Mouse (Mus musculus): Measurements from ENCODE around the gene Gm9821. TPM values are rescaled to one million over a fixed set of nuclear protein-coding genes. Genes with fewer than 3 reads are reported as not detected.
A peak's percentile ranks its signal among the peaks of the same experiment; 100 is the strongest.

Gm9821 gene
- polyA plus RNA-seq, 1 experiment = not detected

DNA sequence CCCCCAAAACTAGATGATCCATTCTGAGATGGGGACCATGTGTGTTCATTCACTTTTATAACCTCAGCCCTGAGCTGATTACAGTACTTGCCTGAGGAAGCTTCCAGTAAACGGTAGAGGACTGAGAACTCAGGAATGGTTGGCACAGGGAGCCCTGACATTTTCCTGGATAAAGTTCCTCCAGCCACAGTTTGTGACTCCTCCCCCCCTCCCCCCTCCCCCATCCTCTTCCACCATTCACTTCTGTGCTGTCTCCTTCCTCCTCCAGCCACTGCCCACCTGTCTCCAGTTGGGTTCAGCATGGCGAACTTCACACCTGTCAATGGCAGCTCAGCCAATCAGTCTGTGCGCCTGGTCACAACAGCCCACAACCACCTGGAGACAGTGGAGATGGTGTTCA, 18.6 kb upstream of the Gm9821 start, which contains the start of gene Chrm4:
TSS of gene Chrm4 (plus strand) at position 301 of the 400 bp plus-strand sequence.
- no peak for DNase-seq (ENCODE audit: low spot score)

DNA sequence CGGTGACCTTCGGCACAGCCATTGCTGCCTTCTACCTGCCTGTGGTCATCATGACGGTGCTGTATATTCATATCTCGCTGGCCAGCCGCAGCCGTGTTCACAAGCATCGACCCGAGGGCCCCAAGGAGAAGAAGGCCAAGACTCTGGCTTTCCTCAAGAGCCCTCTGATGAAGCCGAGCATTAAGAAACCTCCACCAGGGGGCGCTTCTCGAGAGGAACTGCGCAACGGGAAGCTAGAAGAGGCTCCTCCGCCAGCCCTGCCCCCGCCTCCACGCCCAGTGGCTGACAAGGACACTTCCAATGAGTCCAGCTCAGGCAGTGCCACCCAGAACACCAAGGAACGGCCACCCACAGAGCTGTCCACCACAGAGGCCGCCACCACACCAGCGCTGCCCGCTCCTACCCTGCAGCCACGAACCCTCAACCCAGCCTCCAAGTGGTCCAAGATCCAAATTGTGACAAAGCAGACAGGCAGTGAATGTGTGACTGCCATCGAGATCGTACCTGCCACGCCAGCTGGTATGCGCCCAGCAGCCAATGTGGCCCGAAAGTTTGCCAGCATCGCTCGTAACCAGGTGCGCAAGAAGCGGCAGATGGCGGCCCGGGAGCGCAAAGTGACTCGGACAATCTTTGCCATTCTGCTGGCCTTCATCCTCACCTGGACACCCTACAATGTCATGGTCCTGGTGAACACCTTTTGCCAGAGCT, 17.5 kb upstream of the Gm9821 start:
- DNase-seq (ENCODE audit: low spot score) = no peak

DNA sequence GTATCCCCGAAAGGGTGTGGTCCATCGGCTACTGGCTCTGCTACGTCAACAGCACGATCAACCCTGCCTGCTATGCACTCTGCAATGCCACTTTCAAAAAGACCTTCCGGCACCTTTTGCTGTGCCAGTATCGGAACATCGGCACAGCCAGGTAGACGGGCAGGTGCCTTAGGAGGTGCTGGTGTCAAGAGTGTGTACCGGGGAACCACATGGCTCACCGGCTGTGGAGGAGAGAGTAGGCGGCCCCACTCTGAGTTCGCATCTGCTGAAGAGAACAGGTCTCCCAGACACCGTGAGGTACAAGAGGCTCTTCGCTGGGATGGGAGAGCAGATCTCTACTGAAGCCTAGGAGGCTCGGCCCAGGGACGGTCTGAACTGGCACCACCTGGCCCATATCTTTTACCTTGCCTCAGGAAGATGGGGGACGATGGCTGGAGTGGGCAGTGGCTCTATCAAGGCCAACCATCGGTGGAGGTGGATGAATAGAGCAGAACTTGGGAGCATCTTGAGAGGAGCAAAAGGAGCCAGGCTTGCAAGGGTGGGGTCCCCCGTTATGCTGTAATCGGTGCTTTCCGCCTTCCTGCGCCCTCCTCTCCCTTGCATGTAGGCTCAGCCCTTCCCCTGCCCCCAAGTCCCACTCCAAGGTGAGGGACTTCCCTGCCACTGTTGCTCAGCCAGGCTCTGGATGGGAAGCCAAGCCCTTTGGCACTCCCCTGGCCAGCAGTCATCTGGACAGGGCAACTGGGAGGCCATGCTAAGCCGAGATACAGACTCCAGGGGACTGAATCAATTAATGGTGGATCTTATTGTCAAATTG, 16.8 kb upstream of the Gm9821 start:
- no peak for DNase-seq (ENCODE audit: low spot score)

DNA sequence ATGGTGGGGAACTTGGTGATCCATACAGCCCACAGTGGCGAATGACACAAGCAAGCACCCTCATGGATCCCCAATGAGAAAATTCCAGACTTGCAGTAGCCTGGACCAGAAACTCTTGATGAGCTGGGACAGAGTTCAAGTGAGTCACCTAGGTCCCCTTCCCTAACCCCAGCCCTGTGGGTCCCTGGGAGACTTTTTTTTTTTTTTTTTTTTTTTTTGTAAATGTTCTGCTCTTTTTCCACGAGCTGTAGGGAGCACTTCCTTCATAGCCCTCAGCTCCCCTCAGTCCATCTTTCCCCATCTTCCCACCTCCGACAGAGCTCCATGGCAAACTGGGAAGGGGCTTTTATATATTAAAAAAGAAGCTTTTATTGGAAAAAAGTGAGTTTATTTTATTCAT, 16.0 kb upstream of the Gm9821 start:
- no peak for DNase-seq (ENCODE audit: low spot score)

DNA sequence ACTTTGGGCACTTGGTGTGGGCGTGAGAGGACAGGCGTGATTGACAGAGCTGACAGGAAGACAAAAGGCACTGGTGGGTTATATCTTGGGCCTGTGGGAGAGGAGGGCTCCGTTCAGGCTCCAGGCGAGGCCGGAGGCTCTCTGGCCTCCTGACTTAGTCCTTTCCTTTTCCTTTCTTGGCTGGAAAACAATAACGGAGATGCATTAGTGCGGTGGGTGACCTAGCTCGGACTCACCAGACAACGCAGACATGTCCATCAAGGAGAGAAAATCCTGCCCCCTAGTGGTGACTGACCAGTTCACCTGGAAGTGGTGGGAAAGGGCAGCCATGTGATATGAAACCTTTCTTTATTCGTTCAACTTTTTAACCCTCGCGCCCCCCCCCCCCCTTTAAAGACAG, 15.6 kb upstream of the Gm9821 start:
- no peak for DNase-seq (ENCODE audit: low spot score)

DNA sequence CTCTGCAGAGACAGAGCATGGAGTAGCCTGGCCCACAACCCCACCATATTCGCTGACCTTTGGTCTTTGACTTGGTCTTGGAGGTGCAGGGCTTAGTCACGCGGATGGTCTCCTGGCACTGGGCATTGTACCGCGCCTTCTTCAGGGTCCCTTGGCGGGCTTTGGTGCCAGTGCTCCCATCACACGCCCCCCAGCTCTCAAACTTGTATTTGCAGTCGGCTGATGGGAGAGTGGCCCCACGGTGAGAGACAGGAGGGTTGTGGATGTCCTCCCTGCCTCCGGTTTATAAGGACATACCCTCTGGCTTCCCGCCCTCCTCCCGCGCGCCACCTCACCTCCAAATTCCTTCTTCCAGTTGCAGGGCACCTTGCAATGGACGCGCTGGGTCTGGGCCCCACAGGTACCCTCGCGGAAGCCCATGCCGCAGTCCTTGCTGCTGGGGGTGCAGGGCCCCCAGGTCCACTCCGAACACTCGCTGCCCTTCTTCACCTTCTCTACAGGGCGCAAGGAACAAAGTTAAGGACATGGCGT, 14.7 kb upstream of the Gm9821 start:
- no peak for DNase-seq (ENCODE audit: low spot score)

DNA sequence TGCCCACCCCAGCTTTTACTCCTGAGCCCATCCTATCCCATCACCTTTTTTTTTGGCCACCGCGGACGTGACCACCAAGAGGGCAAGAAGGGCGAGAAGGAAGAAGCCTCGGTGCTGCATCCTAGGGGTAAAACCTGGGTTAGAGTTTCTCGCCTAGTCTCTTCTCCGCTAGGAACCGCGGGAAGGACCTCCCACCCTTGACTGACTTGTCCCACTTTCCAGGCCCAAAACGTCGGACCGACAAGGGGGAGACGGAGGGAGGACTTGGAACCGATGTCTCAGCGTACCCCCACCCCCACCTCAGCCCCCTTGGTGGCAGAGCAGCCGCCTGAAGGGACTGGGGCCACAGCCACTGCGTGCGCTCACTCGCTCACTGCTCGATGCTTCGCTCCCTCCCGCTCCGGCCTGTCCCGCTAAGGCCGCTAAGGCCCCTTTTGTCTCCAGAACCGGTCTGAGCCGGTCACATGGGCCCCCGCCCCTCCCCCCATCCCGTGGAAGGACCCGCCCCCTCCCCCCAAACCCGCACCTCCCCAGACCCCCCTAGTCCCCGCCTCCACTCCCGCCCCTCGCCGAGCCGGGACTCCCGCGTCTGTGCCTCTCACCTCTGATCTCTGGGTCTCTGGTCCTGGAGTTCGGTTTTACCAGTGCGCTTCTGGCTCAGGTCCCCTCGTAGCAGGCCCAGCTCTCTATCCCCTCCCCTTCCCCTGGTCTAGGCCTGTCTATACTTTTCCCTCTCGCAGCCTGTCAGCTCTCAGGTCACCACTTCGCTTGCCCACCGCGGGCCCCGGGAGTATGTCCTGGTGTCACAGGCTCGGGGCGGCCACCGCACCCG, 14.0 kb upstream of the Gm9821 start:
- no peak for DNase-seq (ENCODE audit: low spot score)

DNA sequence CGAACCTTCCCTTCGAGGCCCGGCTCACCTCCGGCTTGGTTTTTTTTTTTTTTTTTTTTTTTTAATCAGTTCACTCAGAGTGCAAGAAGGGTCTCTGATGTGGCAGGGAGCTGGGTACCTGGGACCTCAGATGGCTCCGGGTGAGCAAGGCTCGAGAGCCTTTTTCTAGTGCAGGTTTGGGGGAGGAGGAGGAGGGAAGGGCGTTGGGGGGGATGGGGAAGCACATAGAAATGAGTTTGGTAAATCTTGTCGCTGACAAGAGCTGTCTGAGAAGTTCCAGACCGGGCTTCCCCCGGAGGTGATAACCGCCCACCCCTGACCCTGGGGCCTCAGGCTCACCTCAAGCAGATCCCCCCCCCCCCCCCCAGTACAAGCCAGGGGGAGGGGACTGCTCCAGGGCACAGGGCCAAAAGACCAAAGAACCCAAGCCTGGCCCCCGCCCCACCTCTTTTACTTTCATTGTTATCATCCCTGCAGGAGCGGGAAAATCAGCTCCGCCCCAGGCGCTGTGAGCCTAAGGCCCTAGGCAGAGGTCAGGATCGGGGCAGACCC, 13.3 kb upstream of the Gm9821 start, which contains the start of gene Mdk:
TSS of gene Mdk (minus strand) at position 138 of the 552 bp plus-strand sequence.
- DNase-seq (ENCODE audit: low spot score) = no peak

DNA sequence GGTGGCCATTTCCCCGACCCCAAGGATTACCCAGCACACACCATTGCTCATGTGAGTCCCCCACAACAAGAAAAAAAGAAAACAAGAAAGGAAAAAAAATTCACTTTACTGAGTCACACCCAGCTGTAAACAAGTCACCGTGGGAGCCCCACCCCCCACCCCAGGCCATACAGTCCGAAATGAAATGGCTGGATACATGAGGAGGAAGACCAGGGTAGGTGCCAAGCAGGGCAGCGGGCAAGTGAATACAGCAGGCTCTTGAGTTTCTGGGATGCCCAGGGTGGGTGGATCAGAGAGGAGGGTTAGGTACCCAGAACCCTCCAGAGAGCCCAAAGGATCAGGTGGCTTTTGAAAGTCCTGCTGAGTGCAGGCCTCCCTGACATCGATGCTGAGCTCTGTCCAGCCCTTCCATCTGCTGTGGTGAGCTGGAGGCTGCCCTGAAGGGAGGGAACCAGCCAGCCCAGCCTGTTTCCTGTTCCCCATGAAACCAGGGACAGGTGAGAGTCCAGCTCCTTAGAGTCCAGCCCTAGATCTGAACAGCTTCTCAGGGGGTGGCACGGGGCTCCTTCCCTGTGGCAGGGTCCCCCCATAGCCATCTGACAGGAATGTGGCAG, 12.7 kb upstream of the Gm9821 start:
- DNase-seq (ENCODE audit: low spot score) = no peak

DNA sequence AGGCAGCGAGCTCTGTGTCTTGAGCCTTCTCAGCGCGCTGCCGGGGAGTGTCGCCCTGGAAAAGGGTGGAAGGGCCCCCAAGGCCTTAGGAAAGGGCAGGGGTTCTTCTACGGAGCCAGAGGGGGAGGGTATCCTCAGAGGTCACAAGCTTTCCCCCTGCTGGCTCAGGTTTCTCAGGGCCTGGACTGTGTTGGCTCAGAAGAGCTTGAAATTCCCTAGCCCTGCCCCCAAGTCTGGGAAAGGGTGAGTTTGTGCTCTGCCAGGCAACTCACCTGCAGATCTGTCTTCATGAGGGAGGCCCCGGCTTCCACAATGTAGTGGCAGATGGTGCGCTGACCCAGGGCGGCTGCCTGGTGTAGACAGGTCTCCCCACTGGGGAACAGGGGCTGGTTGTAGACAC, 12.0 kb upstream of the Gm9821 start:
- DNase-seq (ENCODE audit: low spot score) = no peak

DNA sequence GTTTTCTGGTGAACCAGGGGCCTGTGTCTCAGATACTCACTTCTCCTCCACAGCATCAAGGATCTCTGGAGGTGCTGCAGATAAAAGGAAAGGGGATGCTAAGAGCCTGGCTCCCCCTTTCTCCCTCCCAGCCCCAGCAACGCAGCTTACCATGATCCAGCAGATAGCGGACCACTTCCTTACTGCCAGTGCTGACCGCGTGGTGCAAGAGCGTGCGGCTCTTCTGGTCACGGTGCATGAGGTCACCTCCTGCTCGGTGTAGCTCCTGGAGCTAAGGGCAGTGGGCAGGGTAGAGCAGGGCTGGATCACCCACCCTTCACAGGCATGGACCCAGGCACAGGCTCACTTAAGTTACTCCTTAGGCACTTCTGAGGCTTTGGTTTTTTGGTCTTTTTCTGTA, 11.5 kb upstream of the Gm9821 start:
- no peak for DNase-seq (ENCODE audit: low spot score)

DNA sequence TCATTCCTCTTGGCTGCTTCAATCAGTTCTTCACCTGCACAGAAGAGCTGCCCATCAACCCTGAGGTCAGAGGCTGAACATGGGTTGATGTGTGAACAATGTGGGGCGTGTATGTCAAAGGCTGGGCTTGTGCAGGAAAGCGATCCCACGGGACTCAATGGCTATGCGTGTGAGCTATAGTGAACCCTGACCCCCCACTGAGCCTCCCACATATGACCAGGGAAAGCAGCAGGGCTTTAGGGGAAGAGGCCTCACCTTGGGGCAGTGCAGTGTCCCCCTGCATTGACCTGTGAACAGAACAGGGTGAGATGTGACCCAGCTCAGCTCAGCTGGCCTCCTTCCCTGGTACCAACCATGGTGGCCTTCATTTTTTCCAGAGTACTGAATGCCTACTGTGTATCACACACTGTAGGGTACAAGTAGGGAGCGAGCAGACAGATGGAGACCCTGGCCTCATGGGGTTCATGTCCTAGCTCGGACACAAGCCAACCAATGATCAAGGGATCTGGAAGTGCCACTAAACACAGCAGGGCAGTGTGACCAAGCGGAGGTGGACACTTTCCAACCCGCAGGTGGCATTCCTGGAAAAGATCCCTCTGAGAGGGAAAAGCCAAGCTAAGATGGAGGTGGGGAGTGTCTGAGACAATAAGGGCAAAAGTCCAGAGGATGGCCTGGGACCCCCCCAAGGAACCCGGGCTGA, 10.5 kb upstream of the Gm9821 start:
- DNase-seq (ENCODE audit: low spot score) = no peak

DNA sequence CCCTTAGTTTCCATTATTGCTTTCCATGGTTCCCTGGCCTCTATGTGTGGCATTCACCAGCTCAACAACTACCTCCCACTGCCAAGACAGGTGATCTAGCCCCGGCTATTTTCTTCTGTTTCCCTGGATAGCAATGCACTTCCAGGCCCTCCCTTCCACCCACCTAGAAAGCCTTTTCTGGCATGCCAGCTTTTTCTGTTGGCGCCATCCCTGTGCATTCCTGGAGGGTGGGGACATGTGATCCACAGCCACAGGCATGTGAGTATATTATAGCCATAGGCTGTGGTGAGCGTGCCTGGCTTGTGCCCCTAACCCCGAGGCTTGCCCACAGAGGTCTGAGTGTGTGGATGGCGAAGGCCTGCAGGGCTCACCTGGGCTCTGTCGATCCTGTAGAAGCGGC, 9.3 kb upstream of the Gm9821 start:
- DNase-seq (ENCODE audit: low spot score) = no peak

DNA sequence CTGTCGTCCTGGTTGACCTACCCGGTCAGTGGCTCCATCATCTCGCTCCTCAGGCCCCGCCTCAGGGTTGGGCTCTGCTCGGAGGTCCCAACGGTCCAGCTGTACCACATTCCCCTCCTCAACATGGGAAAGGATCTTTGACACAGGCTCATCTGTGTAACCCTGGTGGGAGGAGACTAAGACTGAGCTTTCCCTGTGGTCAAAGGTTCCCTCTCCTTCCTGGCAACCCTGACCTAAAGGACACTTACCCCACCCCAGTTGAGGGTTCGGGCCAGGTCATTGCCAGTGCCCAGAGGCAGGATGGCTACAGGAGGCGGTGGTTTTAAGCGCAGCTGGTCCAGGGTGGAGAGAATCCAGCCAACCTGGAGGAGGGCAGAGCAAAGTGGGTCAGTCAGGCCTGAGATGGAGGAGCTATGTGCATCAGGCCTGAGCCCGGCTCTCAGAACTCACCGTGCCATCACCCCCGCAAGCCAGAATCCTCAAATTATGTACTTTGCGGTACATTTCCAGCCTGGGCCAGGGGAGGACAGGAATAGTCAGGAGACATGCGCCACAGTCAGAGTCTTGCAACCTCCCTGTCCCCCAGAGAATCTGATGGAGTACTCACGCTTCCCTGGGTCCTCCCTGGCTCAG, 6.1 kb upstream of the Gm9821 start:
- DNase-seq (ENCODE audit: low spot score) = no peak

DNA sequence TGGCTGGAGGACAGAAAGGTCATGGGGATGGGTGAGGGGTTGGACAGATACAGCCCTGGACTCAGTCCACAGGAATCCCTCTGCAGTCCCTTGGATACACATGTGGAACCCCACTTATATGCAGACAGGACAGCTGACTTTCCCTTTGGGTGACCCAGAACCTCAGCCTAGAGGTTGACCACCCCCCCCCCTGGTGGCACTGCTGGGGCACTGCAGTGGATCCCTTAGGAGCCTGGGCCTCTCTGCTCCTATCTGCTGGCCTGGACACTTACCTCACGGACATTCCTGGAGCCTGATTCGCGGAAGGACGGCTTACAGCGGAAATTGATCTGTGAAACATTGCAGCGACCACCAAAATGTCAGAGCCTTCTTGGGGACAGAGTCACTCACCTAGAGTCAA, 3.1 kb upstream of the Gm9821 start:
- DNase-seq (ENCODE audit: low spot score) = no peak

DNA sequence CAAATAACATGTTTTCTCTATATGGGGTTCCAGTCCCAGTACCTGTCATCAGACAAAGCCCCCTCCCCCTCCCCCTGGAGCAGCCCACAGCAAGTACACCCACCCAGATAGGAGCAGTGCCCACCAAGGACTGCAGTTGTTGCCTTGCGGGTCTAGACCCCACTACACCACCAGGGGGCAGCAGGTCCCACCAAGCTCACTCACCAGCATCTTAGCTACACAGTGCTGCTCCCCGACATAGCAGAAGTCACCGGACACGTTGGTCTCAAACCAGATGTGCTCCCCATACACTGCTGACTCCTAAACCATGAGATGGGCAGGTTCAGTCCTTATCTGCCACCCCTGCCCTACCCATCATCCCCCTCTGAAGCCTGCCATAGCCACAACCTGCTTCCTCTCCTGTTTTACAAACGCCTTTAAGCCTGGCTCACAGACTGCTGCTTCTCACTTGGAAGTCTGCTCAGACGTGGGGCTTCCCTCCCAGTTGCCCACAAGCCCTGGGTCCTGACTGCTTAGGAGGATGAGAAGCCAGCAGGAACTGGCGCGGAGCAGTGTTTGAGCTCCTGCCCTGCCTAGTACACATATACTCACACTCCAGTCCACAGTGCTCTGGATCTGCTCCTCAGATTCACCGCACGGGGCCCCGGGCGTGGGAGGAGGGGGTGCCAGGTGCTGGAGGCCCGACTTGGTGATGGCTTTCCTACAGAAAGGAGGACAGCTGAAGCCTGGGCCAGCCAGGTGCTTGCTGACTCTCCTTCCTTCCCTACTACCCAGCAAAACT, 1.1 kb upstream of the Gm9821 start:
- peak; percentile 67 for DNase-seq (ENCODE audit: low spot score)

DNA sequence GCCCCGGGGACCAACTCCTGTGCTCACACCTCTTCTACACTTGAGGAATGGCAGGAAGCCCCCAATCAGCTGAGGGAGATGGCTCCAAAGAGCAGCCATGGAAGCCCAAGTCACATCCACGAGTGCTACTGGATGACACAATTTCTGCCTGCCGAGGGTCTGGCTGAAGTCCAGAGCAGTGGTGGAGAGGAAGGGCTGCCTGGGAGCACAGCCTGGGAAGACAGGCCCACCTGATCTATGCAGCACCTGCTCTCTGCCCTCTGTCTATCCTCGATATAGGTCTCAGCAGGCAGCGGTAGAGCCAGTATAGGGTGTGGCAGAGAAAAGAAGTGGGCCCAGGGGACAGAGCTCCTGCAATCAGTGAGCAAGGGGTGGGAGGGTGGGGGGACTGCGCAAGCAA, 1.3 kb downstream of the Gm9821 start:
- DNase-seq (ENCODE audit: low spot score) = no peak

DNA sequence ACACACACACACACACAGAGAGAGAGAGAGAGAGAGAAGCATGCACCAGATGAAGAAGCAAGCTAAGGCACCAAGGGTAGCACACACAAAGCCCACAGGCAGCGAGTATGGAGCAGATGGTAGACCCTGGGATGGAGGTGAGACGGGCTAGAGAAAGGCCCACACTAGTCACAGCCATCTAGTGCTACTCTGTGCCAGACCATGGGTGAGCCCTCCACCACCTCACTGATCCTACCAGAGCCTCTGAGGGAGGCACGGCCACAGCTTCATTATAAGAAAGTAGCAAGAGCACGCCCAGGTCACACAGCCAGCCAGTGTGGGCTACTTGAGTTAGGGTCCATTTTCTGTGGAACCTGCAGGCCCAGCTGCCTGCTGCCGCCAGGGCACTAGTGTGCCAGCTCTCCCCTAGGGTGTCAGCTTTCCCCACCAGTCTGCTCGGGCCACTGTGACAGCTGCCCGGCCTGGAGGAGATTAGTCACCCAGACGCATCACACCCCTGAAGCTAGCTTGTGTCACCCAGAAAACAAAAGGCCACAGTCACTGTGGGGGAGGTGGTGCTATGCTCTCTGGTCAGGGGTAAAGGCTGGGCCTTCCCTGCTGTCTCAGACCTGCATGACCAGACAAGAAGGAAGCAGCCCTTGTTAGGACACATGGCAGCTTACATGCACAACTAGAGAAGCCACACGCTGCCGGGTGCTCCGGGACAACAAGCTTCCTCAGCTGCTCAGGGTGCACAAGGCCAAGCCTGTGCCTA, 2.1 kb downstream of the Gm9821 start:
- no peak for DNase-seq (ENCODE audit: low spot score)

DNA sequence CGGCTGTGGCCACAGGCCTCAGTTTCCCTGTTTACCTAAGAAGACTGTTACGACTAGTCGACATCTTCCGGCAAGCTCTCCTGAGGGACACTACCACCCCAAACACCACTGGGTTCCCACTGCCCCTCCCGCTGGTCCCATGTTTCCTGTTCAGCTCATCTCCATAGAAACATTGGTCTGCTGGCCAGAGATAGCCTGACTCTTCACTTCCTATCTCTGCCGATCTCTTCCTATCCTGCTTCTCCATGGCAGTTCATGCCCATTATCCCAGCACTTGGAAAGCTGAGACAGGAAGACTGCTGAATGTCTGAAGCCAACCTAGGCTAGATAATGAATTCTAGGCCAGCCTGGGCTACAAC, 2.6 kb downstream of the Gm9821 start:
- no peak for DNase-seq (ENCODE audit: low spot score)
